Mouse (Mus musculus) intestine, embryonic 14.5 days (tissue): ENCODE measurements around the gene Maats1. TPM values are rescaled to one million over a fixed set of nuclear protein-coding genes. Genes with fewer than 3 reads are reported as not detected.
A peak's percentile ranks its signal among the peaks of the same experiment; 100 is the strongest.

Source experiments
- ATAC-seq: fragments of 200-750 bp; cut with Nextera tagmentation; replicated peaks from 2 replicates; pipeline ENCODE4 v1.8.0; 2017; ENCODE audit warnings: low read depth, moderate number of reproducible peaks, moderate TSS enrichment, moderate library complexity; ENCODE audit not compliant: low FRiP score, low TSS enrichment
- DNase-seq: peaks from one replicate; pipeline ENCODE4 v3.0.0-alpha.2; 2018; ENCODE audit warnings: low spot score
- H3K27ac ChIP-seq: fragments of 300-500 bp; sonication (generic); 2 replicates; pipeline ENCODE4 v1.5.1; 2014; ENCODE audit warnings: low read depth, mild to moderate bottlenecking, control low read depth
- H3K27me3 ChIP-seq: fragments of 300-500 bp; sonication (generic); replicated peaks from 2 replicates; pipeline ENCODE4 v1.6.1; 2014; ENCODE audit warnings: low read length, control low read depth; ENCODE audit not compliant: control insufficient read depth, insufficient read depth
- H3K36me3 ChIP-seq: fragments of 300-500 bp; sonication (generic); 2 replicates; pipeline ENCODE4 v1.6.1; 2014; ENCODE audit warnings: low read length, control low read depth; ENCODE audit not compliant: control insufficient read depth, insufficient read depth
- H3K4me1 ChIP-seq: fragments of 300-500 bp; sonication (generic); replicated peaks from 2 replicates; pipeline ENCODE4 v1.6.1; 2014; ENCODE audit warnings: low read length, control low read depth, mixed read lengths; ENCODE audit not compliant: control insufficient read depth, insufficient read depth
- H3K4me2 ChIP-seq: fragments of 300-500 bp; sonication (generic); 2 replicates; pipeline ENCODE4 v1.6.1; 2014; ENCODE audit warnings: low read length
- H3K4me3 ChIP-seq: fragments of 300-500 bp; sonication (generic); 2 replicates; pipeline ENCODE4 v1.5.1; 2014; ENCODE audit warnings: low read depth, low read length, control low read depth, mixed read lengths
- H3K9ac ChIP-seq: fragments of 300-500 bp; sonication (generic); 2 replicates; pipeline ENCODE4 v1.6.1; 2014; ENCODE audit warnings: mild to moderate bottlenecking, low read length
- H3K9me3 ChIP-seq: fragments of 300-500 bp; sonication (generic); 2 replicates; pipeline ENCODE4 v1.6.1; 2016; ENCODE audit warnings: low read length, control low read depth; ENCODE audit not compliant: control insufficient read depth
- WGBS: fragments of 180-500 bp; shearing (Covaris S2); extraction: QIAGEN DNeasy Blood & Tissue Kit; methylation state at CpG from one replicate; pipeline ENCODE4 v1.1.7; 2014; 5-methylcytosine and 5-hydroxymethylcytosine counted together
- polyA plus RNA-seq: library from polyadenylated mRNA; unstranded; fragments of >200 nt; fragmentation: Nextera tagmentation; extraction: Ambion mirVana; gene quantifications from 2 replicates; pipeline ENCODE4 v1.2.1, GENCODE M21; 2014

Gene Maats1
- polyA plus RNA-seq, 1 experiment from 2014 or later: not detected

DNA sequence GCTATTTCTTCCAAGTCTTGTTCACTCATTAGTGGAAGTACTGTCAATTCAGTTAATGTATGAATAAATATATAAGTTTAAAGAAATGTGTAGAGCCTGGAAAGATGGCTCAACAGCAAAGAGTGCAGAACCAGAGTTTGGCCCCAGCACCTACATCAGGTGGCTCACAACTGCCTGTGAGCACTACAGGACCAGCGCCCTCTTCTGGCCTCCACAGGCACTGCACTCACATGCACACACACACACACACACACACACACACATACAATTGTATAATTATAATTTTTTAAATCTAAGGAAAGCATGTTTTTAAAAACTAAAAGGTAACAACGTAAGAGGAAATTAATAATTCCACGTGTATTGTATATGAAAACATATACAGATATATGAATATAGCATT is 12.6 kb downstream of the Maats1 start:
- Histone ChIP-seq H3K9me3 (0 out of 2 replicates have a peak, but pooled peaks cover 2% of the 10 kb centered on the region), H3K4me1 (no peaks in the 10 kb centered on the region), H3K36me3 (no peaks in the 10 kb centered on the region), H3K27ac (no peak overlapping the region), H3K27me3 (no peaks in the 10 kb centered on the region), H3K4me3 (no peak overlapping the region), H3K9ac (no peak overlapping the region), H3K4me2 (no peak overlapping the region)
- WGBS: 84% methylated on average over 3 of the region's 3 CpGs
- ATAC-seq (no peak), DNase-seq (no peak)

DNA sequence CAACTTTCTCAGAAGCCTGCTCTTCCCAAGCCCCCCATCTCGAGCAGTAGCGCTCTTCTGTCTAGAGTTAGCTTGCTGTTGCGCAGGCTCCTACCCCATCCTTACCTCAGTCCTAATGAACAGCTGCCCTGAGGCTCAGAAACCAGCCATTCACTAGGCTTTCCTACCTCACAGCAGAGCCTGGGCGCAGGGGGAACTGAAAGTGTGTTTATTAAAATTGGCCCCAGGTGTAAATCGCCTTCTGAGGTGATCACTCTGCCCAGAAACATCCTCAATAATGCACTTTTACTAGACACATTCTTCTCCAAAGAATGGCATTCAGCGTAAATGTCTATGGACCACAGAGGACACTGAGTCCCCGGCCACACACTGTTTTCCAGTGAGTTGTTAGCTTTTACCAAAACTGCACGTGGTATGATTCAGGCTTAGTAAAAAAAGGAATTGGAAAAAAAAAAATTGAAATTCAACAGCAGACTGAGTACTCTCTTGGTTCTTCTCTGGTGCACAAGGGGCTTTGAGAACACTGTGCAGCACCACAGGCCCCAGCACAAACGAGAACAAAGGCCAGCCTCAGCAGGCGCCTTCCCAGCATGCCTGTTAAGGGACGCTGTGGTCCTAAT is 15.1 kb downstream of the Maats1 start:
- no peaks in the 10 kb centered on the region for H3K36me3 ChIP-seq
- no peak overlapping the region for H3K9ac ChIP-seq
- H3K4me2 ChIP-seq: no peak overlapping the region
- DNase-seq (no peak), ATAC-seq (no peak)
- no peak overlapping the region for H3K4me3 ChIP-seq
- H3K9me3 ChIP-seq: 0 out of 2 replicates have a peak, but pooled peaks cover 2% of the 10 kb centered on the region
- WGBS: 85% methylated on average over 11 of the region's 11 CpGs
- H3K27me3 ChIP-seq: no peaks in the 10 kb centered on the region
- H3K27ac ChIP-seq: no peak overlapping the region
- H3K4me1 ChIP-seq: no peaks in the 10 kb centered on the region

DNA sequence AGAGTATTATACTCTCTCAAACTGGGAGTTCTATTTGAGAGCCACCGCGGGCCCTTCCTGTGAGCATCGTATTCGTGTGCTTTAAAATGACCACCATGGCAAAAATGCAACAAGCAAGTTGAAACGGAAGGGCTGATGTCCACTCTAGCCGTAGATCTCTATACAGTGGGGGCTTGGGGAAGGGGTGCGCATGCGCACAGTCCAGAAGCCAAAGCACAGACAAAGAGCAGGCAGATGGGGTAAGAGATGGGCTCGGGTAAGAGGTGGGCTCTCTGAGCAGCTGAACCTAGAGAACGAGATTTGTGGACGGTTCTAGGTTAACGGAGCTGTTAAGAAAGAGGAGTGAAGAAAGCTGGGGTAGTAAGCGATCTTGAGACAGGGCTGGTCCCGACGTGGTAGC is 17.6 kb downstream of the Maats1 start:
- Histone ChIP-seq H3K9me3 (0 out of 2 replicates have a peak, but pooled peaks cover under 1% of the 10 kb centered on the region), H3K4me2 (no peak overlapping the region), H3K4me1 (no peaks in the 10 kb centered on the region), H3K27me3 (no peaks in the 10 kb centered on the region), H3K4me3 (no peak overlapping the region), H3K9ac (no peak overlapping the region), H3K27ac (no peak overlapping the region), H3K36me3 (no peaks in the 10 kb centered on the region)
- DNase-seq (no peak), ATAC-seq (no peak)
- WGBS: 89% methylated on average over 15 of the region's 15 CpGs

DNA sequence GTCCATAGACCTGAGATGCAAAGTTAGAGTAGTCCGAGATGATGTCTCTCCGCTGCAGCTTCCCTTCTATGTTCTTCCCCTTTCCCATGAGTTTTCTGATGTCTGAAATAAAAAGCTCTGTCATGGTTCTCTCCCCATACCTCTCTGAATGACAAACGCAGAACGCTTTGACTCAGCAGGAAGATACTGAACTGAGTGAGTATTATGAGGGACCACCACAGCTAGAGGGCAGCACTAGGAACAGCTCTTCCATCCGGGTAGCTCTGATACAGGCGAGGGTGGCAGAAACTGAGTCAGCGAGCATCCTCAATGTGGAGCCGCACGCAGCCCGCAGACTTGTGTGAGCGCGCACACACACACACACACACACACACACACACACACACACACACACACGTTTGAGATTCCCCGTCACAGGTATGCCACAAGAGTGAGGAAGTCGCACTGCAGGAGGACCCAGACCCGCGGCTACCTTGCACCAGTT is 20.4 kb downstream of the Maats1 start:
- Histone ChIP-seq H3K36me3 (no peaks in the 10 kb centered on the region), H3K27ac (no peak overlapping the region), H3K4me2 (peak overlapping the region; percentile 33; the same call in 1 of the 2 replicates), H3K4me3 (no peak overlapping the region), H3K4me1 (no peaks in the 10 kb centered on the region), H3K9me3 (no peaks in the 10 kb centered on the region), H3K27me3 (no peaks in the 10 kb centered on the region), H3K9ac (no peak overlapping the region)
- 33% methylated on average over 17 of the region's 17 CpGs for WGBS
- peak; percentile 59 for DNase-seq
- 0 out of 2 replicates have a peak, but pooled peaks have one; percentile 27 for ATAC-seq

- Histone ChIP-seq H3K4me1 (no peaks in the 10 kb centered on the region), H3K27me3 (no peaks in the 10 kb centered on the region), H3K9ac (no peak overlapping the region), H3K4me2 (no peak overlapping the region), H3K27ac (no peak overlapping the region), H3K9me3 (0 out of 2 replicates have a peak, but pooled peaks cover 3% of the 10 kb centered on the region), H3K36me3 (no peaks in the 10 kb centered on the region), H3K4me3 (no peak overlapping the region)
- DNase-seq (no peak), ATAC-seq (no peak)
- 86% methylated on average over 4 of the region's 4 CpGs for WGBS
Measured at GRCm38 (mm10) chr16:38319087-38319486, 22.9 kb downstream of the Maats1 start.

DNA sequence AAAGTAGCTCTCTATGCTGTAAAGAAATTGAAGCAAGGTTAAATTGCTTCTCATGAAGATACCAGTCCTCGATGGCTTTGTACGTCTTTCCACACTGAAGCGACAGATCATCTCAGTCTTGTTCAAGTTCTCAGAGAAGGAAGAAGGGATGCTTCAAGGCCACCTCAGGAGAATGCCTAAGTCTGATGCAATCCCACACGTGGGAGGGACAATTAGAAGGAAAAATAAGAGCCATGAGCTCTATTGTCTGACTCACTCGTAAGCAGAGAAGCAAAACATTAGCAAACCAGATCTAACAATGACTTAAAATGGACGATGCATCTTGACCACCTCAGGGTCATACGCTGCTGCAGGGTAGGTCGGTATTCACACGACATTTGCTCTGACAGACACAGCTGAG is 23.5 kb downstream of the Maats1 start:
- H3K9ac ChIP-seq: no peak overlapping the region
- no peak for DNase-seq
- WGBS: 76% methylated on average over 9 of the region's 9 CpGs
- H3K27ac ChIP-seq: no peak overlapping the region
- no peaks in the 10 kb centered on the region for H3K36me3 ChIP-seq
- H3K4me3 ChIP-seq: no peak overlapping the region
- ATAC-seq: no peak
- no peaks in the 10 kb centered on the region for H3K27me3 ChIP-seq
- no peak overlapping the region for H3K4me2 ChIP-seq
- 0 out of 2 replicates have a peak, but pooled peaks cover 3% of the 10 kb centered on the region for H3K9me3 ChIP-seq
- H3K4me1 ChIP-seq: no peaks in the 10 kb centered on the region

DNA sequence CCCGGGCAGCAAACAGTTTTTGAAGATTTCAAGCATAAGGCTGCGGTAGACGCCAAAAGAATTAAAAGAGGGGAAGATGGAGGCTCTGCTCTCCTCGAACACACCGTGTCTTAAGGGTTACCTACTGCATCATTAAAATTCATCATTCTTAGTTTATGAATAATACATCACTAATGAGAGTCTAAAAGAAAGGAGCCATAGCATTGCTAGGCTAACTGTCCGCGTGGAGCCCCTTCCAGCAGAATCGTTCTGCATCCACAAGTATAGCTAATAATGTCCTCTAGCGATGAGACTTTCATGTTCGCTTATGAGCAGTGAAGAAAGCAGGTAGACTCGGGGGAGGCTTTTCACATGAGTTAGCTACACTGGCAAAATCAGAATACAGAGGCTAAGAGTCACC is 33.7 kb downstream of the Maats1 start:
- Histone ChIP-seq H3K36me3 (no peaks in the 10 kb centered on the region), H3K4me2 (no peak overlapping the region), H3K4me3 (no peak overlapping the region), H3K9ac (no peak overlapping the region), H3K9me3 (no peaks in the 10 kb centered on the region), H3K27ac (no peak overlapping the region), H3K27me3 (no peaks in the 10 kb centered on the region), H3K4me1 (no peaks in the 10 kb centered on the region)
- ATAC-seq (no peak), DNase-seq (no peak)
- 80% methylated on average over 11 of the region's 11 CpGs for WGBS

DNA sequence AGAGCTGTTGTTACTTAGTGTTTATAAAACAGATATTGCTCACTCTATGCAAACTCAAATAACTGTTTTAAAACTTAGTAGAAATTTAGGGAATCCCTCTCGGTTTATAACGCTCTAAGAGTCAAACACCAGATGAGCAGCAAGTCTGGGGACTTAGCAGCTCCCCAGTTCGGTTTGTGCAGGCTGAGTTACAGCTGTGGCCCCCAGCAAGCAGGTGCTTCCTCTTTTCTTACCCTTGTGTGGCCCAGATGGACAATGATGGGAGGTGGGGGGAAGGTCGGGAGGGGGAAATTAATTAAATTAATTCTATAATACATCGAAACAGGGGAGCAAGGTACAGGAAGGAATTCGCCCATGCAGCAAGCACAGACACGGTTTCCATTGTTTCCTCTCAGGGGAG is 34.3 kb downstream of the Maats1 start:
- H3K27me3 ChIP-seq: no peaks in the 10 kb centered on the region
- no peaks in the 10 kb centered on the region for H3K9me3 ChIP-seq
- no peak for ATAC-seq
- no peaks in the 10 kb centered on the region for H3K4me1 ChIP-seq
- H3K4me2 ChIP-seq: no peak overlapping the region
- H3K4me3 ChIP-seq: no peak overlapping the region
- DNase-seq: no peak
- no peaks in the 10 kb centered on the region for H3K36me3 ChIP-seq
- 63% methylated on average over 7 of the region's 7 CpGs for WGBS
- H3K9ac ChIP-seq: no peak overlapping the region
- H3K27ac ChIP-seq: no peak overlapping the region

DNA sequence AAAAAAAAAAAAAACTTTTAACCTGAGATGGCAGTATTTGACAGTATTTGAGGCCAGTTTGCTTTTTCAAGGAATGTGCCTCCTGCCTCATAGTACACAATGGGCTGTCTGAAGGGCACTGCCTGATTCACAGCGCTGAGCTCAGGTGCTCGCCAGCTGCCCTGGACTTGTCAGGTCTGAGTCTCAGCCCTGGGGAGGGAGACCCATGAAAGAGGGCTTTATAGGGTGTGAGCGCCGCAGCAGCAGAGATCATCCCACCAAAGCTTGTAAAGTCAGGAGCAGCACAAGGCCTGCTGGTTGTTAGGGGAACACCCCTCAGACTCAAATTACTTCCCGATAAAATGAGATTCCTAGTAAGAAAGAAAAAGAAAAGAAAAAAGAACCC is 34.7 kb downstream of the Maats1 start:
- H3K4me3 ChIP-seq: no peak overlapping the region
- no peak overlapping the region for H3K27ac ChIP-seq
- H3K9me3 ChIP-seq: no peaks in the 10 kb centered on the region
- H3K36me3 ChIP-seq: no peaks in the 10 kb centered on the region
- no peak overlapping the region for H3K9ac ChIP-seq
- no peaks in the 10 kb centered on the region for H3K27me3 ChIP-seq
- H3K4me2 ChIP-seq: no peak overlapping the region
- no peaks in the 10 kb centered on the region for H3K4me1 ChIP-seq
- DNase-seq (no peak), ATAC-seq (no peak)
- WGBS: 37% methylated on average over 5 of the region's 5 CpGs
